Mouse (Mus musculus): Measurements from ENCODE around the gene Kri1.

DNA sequence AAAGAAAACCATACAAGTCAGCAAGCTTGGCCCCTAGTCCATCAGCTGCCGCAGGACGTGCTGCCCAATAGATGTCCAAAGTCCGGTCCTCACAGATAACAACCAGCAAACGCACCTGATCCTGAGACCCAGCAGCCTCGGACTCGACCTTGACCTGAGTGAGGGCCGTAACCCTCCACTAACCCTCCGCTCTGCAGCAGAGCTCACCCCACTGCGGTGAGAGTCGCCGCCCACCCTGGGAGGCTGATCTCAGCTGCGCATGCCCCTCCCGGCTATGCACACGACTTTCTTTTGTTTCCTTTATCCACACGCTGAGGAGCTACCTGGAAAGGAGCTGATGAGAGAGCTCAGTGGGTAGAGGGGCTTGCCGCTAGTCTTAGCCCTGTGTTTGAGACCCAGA is 60.4 kb downstream of the Kri1 start:
- TF ChIP-seq CTCF (IDR thresholded peaks at IDR 0.05) (no peak), EP300 (IDR thresholded peaks at IDR 0.05) (no peak)

All from lung, postnatal 0 days (tissue).